Mouse (Mus musculus): Measurements from ENCODE around the gene Epb41.

DNA sequence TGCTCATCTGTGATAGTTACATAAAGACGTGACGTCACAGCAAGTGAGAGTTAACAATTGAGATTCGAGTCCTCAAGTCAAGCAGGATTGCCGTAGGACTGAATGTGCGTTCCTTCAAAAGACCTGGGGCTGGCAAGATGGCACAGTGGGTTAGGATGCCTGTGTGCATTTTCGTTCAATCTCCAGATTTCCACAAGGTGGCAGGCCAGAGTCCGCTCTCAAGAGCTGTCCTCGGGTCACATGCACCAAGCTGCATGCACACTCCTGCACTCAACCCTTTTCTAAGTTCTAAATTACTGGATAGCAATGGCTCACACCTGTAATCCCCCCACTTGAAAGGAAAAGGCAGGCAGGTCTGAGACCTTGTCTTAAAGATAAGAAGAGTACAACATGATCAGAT is 170.6 kb downstream of the Epb41 start:
- no peak for TF ChIP-seq CTCF (IDR thresholded peaks at IDR 0.05; ENCODE audit: low read depth, low read length)
- TF ChIP-seq POLR2A (IDR thresholded peaks at IDR 0.05; ENCODE audit: borderline replicate concordance, low read depth, low read length) = no peak
